Mouse (Mus musculus) lung, postnatal 0 days (tissue): ENCODE measurements around the gene Mex3d.

Experiments used
- CTCF ChIP-seq: IDR thresholded peaks from 2 replicates; pipeline ENCODE4 v1.5.1; 2016; ENCODE audit warnings: antibody characterized with exemption, mild to moderate bottlenecking
- EP300 ChIP-seq: IDR thresholded peaks from 2 replicates; pipeline ENCODE4 v1.6.1; 2016; ENCODE audit warnings: antibody characterized with exemption, mild to moderate bottlenecking, control low read depth

DNA sequence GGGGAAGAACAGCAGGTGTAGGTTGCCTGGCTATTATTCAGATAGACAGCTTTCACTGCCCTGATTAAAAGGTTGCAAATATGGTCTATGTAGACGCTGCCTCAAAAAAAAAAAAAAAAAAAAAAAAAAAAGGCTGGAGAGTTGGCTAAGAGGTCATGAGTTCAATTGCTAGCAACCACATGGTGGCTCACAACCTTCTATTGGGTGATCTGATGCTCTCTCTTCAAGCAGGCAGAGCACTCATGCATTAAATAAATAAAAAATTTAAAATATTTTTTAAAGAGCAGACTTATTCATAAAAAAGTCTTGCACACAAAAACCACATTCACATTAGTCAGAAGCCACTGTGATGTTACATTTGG lies 10.7 kb upstream of the Mex3d start:
- TF ChIP-seq CTCF: no peak; the same call in 1 of the 2 replicates
- 0 out of 2 replicates have a peak, but pooled peaks have one; percentile 20 for TF ChIP-seq EP300
